Mouse (Mus musculus): ENCODE results near the gene 4931406C07Rik. TPM values are rescaled to one million over a fixed set of nuclear protein-coding genes. Genes with fewer than 3 reads are reported as not detected.

Gene 4931406C07Rik
- total and polyA plus RNA-seq, 3 experiments, result 1.8 to 26.9 (median 12.8) TPM

DNA sequence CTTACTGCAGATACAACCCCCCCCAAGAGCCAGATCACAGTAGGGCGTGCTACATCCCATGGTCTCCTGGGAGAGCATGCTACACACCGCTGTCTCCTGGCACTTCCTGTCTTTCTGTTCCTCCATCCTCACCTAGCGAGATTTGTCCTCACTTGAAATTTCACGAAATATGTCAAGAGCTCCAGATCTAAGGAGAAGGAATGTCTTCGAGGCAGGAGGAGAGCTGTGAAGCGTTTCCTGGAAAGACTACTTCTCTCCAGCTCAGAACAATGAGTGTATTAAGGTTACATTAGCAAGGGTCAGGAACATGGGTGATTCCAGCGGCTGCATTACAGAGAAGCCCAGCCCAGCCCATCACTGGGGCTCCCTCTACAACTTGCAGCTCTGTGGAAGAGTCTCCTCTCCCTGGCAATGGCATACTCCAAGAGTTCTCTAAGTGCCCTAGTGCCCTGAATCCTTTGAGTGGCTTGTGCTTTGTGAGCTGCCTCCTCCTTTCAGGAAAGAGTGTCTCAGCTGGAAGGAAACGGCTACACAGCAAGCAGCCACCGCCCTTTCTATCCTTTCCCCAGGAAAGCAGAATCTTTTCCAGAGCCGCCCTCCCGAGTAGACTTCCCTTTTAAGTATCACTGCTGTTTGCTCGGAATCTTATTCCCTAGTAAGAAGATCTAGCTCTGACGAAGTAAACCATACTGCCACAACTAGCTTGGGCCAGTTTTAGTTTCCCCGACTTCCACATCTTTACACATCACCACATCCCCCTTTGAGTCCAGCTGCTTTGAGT is 68.5 kb downstream of the 4931406C07Rik start:
- Histone ChIP-seq H3K4me1 (ENCODE audit: insufficient read depth, low read depth, low read length) (no peaks in the 10 kb centered on the region), H3K4me3 (ENCODE audit: low read depth, low read length) (no peak overlapping the region), H3K36me3 (replicated peaks) (no peaks in the 10 kb centered on the region), H3K27me3 (ENCODE audit: insufficient read depth, low read length) (peaks cover 11% of the 10 kb centered on the region; the same call in 1 of the 2 replicates), H3K9me3 (replicated peaks) (no peaks in the 10 kb centered on the region)
- DNase-seq (ENCODE audit: low spot score) (no peak), ATAC-seq (ENCODE audit: extremely low read depth, insufficient number of reproducible peaks, low FRiP score, poor library complexity, severe bottlenecking) (no peak)
- TF ChIP-seq CTCF (IDR thresholded peaks at IDR 0.05; ENCODE audit: low read depth, low read length), result no peak
- TF ChIP-seq GATA2 (IDR thresholded peaks at IDR 0.05; ENCODE audit: borderline replicate concordance, low read depth, low read length), result no peak
- TF ChIP-seq TAL1 (conservative IDR thresholded peaks at IDR 0.05; ENCODE audit: low read depth, low read length), result no peak
- no peak for TF ChIP-seq POLR2AphosphoS5 (IDR thresholded peaks at IDR 0.05; ENCODE audit: insufficient replicate concordance, low read depth, low read length)
- TF ChIP-seq GATA1 (IDR thresholded peaks at IDR 0.05; ENCODE audit: borderline replicate concordance, low read length), result no peak

DNA sequence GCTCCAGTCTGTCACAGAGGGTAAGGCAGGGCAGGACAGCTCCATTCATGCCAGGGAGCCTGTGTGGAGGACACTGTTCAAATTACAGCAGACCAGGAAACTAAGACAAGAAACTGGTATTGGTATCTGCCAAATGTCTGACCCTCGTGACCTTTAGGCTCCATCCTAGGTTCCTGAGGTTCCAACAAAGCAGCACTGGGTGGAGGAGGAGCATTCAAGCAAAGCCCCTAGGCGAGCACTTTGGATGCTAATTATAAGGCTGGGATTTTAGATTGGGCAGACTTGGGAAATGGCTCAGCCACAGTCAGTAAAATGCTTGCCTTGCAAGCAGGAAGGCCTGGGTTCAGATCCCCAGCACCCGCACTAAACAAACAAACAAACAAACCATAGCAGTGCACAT is 70.3 kb downstream of the 4931406C07Rik start:
- TF ChIP-seq CTCF (IDR thresholded peaks at IDR 0.05; ENCODE audit: low read depth, low read length), result no peak
- no peak for TF ChIP-seq POLR2AphosphoS5 (IDR thresholded peaks at IDR 0.05; ENCODE audit: insufficient replicate concordance, low read depth, low read length)
- no peak for TF ChIP-seq TAL1 (conservative IDR thresholded peaks at IDR 0.05; ENCODE audit: low read depth, low read length)
- TF ChIP-seq GATA2 (IDR thresholded peaks at IDR 0.05; ENCODE audit: borderline replicate concordance, low read depth, low read length), result no peak
- TF ChIP-seq GATA1 (IDR thresholded peaks at IDR 0.05; ENCODE audit: borderline replicate concordance, low read length), result no peak
- Histone ChIP-seq H3K27me3 (ENCODE audit: insufficient read depth, low read length) (peaks cover 8% of the 10 kb centered on the region; the same call in 1 of the 2 replicates), H3K9me3 (replicated peaks) (peaks cover 2% of the 10 kb centered on the region; the same call in 1 of the 2 replicates), H3K4me3 (ENCODE audit: low read depth, low read length) (no peak overlapping the region), H3K36me3 (replicated peaks) (no peaks in the 10 kb centered on the region), H3K4me1 (ENCODE audit: insufficient read depth, low read depth, low read length) (no peaks in the 10 kb centered on the region)
- ATAC-seq (ENCODE audit: extremely low read depth, insufficient number of reproducible peaks, low FRiP score, poor library complexity, severe bottlenecking) (no peak), DNase-seq (ENCODE audit: low spot score) (no peak)

DNA sequence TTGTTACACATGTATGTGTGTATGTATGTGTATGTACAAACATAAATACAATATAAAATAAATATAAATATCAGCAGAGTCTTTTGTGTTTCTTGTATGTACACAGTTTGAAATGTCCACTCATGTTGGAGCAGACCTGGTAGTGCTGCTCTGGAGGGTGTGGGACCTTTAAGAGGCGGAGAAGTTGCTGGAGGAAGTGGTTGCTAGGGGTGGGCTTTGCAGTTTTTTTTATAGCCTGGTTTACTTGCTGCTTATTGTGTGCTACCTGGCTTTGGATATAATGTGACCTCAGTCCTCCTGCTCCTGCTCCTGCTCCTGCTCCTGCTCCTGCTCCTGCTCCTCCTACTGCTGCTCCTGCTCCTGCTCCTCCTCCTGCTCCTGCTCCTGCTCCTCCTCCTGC is 72.6 kb downstream of the 4931406C07Rik start:
- Histone ChIP-seq H3K36me3 (replicated peaks) (no peaks in the 10 kb centered on the region), H3K4me1 (ENCODE audit: insufficient read depth, low read depth, low read length) (no peaks in the 10 kb centered on the region), H3K27me3 (ENCODE audit: insufficient read depth, low read length) (no peaks in the 10 kb centered on the region), H3K4me3 (ENCODE audit: low read depth, low read length) (no peak overlapping the region), H3K9me3 (replicated peaks) (peaks cover 2% of the 10 kb centered on the region; the same call in 1 of the 2 replicates)
- no peak for ATAC-seq (ENCODE audit: extremely low read depth, insufficient number of reproducible peaks, low FRiP score, poor library complexity, severe bottlenecking)
- DNase-seq (ENCODE audit: low spot score), result no peak
- TF ChIP-seq GATA1 (IDR thresholded peaks at IDR 0.05; ENCODE audit: borderline replicate concordance, low read length) (no peak), GATA2 (IDR thresholded peaks at IDR 0.05; ENCODE audit: borderline replicate concordance, low read depth, low read length) (no peak), TAL1 (conservative IDR thresholded peaks at IDR 0.05; ENCODE audit: low read depth, low read length) (no peak), POLR2AphosphoS5 (IDR thresholded peaks at IDR 0.05; ENCODE audit: insufficient replicate concordance, low read depth, low read length) (no peak), CTCF (IDR thresholded peaks at IDR 0.05; ENCODE audit: low read depth, low read length) (no peak)

Other genes starting within 250 kb of the 4931406C07Rik start
- gene Hephl1, start 194.3 kb downstream of the 4931406C07Rik start, total RNA-seq (2014; fragmentation: Nextera tagmentation), result not detected in 2 replicates
- gene Hephl1, start 194.3 kb downstream of the 4931406C07Rik start, total RNA-seq (2017), result 0.05 and 0.06 TPM in 2 replicates
- not detected in 2 replicates for gene Hephl1, start 194.3 kb downstream of the 4931406C07Rik start, polyA plus RNA-seq (2012)
- not detected in 2 replicates for gene Vstm5, start 67.4 kb downstream of the 4931406C07Rik start, total RNA-seq (2014; fragmentation: Nextera tagmentation)
- not detected in 2 replicates for gene Vstm5, start 67.4 kb downstream of the 4931406C07Rik start, total RNA-seq (2017)
- not detected in 2 replicates for gene Vstm5, start 67.4 kb downstream of the 4931406C07Rik start, polyA plus RNA-seq (2012)
- 28.9 and 38.2 TPM in 2 replicates for gene Med17, start 26.5 kb downstream of the 4931406C07Rik start, total RNA-seq (2014; fragmentation: Nextera tagmentation)
- 56.3 and 59.6 TPM in 2 replicates for gene Med17, start 26.5 kb downstream of the 4931406C07Rik start, total RNA-seq (2017)
- 15.7 and 17.0 TPM in 2 replicates for gene Med17, start 26.5 kb downstream of the 4931406C07Rik start, polyA plus RNA-seq (2012)
- gene Taf1d, start 234 bp downstream of the 4931406C07Rik start, total RNA-seq (2014; fragmentation: Nextera tagmentation), result 250 and 268 TPM in 2 replicates
- 657 and 752 TPM in 2 replicates for gene Taf1d, start 234 bp downstream of the 4931406C07Rik start, total RNA-seq (2017)
- 12.9 and 17.9 TPM in 2 replicates for gene Taf1d, start 234 bp downstream of the 4931406C07Rik start, polyA plus RNA-seq (2012)
- gene Cep295, start 51.3 kb upstream of the 4931406C07Rik start, total RNA-seq (2014; fragmentation: Nextera tagmentation), result 158 and 168 TPM in 2 replicates
- gene Cep295, start 51.3 kb upstream of the 4931406C07Rik start, total RNA-seq (2017), result 76.0 and 79.0 TPM in 2 replicates
- gene Cep295, start 51.3 kb upstream of the 4931406C07Rik start, polyA plus RNA-seq (2012), result 4.4 and 5.8 TPM in 2 replicates
- gene Smco4, start 187.0 kb upstream of the 4931406C07Rik start, total RNA-seq (2014; fragmentation: Nextera tagmentation), result not detected in 2 replicates
- 0.44 and 0.58 TPM in 2 replicates for gene Smco4, start 187.0 kb upstream of the 4931406C07Rik start, total RNA-seq (2017)
- not detected in 2 replicates for gene Smco4, start 187.0 kb upstream of the 4931406C07Rik start, polyA plus RNA-seq (2012)